Mouse (Mus musculus): ENCODE data around the gene Agpat3. TPM values are rescaled to one million over a fixed set of nuclear protein-coding genes. Genes with fewer than 3 reads are reported as not detected.

Agpat3 gene
- total RNA-seq, 2 experiments from 2014 or later: 247 to 258 TPM

DNA sequence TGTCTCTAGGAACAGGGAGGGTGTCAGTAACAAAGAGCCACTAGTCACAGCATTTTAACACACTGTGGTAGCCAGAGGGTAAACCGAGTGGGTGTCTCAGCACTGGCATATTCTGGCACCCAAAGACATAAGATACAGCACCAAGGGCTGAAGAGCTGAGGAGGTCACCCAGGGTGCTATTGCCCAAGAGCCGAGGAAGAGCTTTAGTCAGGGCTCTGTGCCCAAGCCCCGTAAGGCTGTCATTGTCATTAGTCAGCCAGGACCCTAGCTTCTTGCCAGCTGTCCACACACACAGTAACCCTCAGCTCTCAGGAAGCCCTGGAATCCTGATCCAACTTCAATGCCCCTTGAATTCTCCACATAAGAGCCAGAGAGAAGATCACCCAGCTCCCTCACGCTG, 129.4 kb downstream of the Agpat3 start:
- DNase-seq (ENCODE audit: low spot score in 2 of 2): no peak

DNA sequence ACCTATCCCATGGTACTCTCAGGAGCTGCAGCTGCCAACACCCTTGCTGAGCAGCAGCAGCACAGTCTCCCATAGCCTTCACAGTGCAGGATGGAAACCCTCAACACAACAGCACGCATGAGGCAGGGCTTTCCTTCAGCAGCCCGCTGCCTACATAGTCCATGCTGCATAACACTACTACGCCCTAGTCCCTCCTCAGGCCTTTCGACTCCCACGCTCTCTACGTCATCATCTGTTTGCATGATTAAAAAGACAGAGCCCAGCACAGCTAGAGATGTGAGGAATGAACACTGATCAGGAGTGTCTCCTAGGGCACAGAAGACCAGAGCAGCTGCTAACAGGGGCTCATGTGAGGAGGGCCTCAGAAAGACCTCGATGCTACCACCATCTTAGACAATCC, 131.0 kb downstream of the Agpat3 start:
- DNase-seq (ENCODE audit: low spot score in 2 of 2): no peak

DNA sequence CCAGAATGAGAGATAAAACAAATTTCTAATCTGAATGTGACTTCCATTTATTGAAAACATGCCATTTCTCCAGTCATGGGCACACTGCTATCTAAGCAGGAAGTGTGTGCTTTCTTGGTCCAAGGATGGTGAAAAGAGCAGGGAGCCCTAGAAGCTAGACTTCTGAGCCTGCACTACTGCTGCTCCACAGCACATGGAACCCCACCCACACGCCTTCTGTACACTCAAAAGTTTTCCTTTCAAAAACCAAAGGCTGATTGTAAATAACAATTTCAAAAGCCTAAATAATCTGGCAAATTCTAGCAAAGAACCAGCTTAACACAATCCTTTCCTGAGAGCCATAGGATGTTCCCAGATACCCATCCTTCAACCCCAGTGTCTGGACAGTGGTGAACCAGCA, 132.8 kb downstream of the Agpat3 start:
- no peak for DNase-seq (ENCODE audit: low spot score in 2 of 2)

Small RNAs within 50 kb of the gene (microRNA-seq; reads per million reads assigned to microRNA genes)
- 0 reads per million in 2 experiments for gene Mir7659

Other genes starting within 250 kb of the Agpat3 start
- gene D10Jhu81e, start 182.7 kb downstream of the Agpat3 start, total RNA-seq (2021): 10 to 100 TPM; 90.8 to 97.1 TPM
- gene Pwp2, start 167.3 kb downstream of the Agpat3 start, total RNA-seq (2021): 10 to 100 TPM; 18.1 to 21.0 TPM
- 10 to 100 TPM; 74.0 to 78.5 TPM for gene Trappc10, start 107.8 kb downstream of the Agpat3 start, total RNA-seq (2021)
- gene Rrp1, start 60.6 kb upstream of the Agpat3 start, total RNA-seq (2021): 100 to 1,000 TPM; 316 to 337 TPM
- gene Cstb, start 73.2 kb upstream of the Agpat3 start, total RNA-seq (2021): 10 to 100 TPM; 37.4 to 38.2 TPM
- gene Pdxk, start 112.5 kb upstream of the Agpat3 start, total RNA-seq (2021): 10 to 100 TPM; 57.3 to 58.6 TPM
- gene Olfr1358, start 164.9 kb upstream of the Agpat3 start, total RNA-seq (2021): not detected
- 10 to 100 TPM; 19.7 to 21.6 TPM for gene Ilvbl, start 221.9 kb upstream of the Agpat3 start, total RNA-seq (2021)
- 1 to 10 TPM; 4.8 to 6.2 TPM for gene Syde1, start 239.5 kb upstream of the Agpat3 start, total RNA-seq (2021)

All from layer of hippocampus, postnatal 10 days (tissue).